Mouse (Mus musculus): Measurements from ENCODE around the gene Fam169b. TPM values are rescaled to one million over a fixed set of nuclear protein-coding genes. Genes with fewer than 3 reads are reported as not detected.
"Not testable (repeated sequence)": the region's sequence is repeated elsewhere in the genome, so short reads cannot be mapped to it uniquely, and the experiment has no call there.

Gene Fam169b
- polyA plus RNA-seq, 2 experiments, result 0.28 to 0.30 TPM

GRCm38 (mm10) chr7:68279481-68279880 lies 5.8 kb downstream of the Fam169b start:
- no peaks in the 10 kb centered on the region for H3K27me3 ChIP-seq (ENCODE audit: control insufficient read depth, insufficient read depth, low read length)
- no peaks in the 10 kb centered on the region for H3K36me3 ChIP-seq (replicated peaks; ENCODE audit: control insufficient read depth, insufficient read depth, low read depth)
- no peak overlapping the region for H3K4me2 ChIP-seq (ENCODE audit: low read depth)
- TF ChIP-seq CTCF (IDR thresholded peaks at IDR 0.05; ENCODE audit: low read depth) (no peak), EP300 (IDR thresholded peaks at IDR 0.05; ENCODE audit: low read depth) (no peak)
- H3K4me3 ChIP-seq (ENCODE audit: insufficient read depth in 1 of 2, low read depth in 2 of 2, low read length in 2 of 2), result no peak overlapping the region
- DNase-seq (ENCODE audit: low read depth in 3 of 3, low spot score in 3 of 3) (no peak), ATAC-seq (ENCODE audit: insufficient read depth) (no peak)
- H3K9ac ChIP-seq (replicated peaks), result no peak overlapping the region
- no peak overlapping the region for H3K27ac ChIP-seq
- no peaks in the 10 kb centered on the region for H3K9me3 ChIP-seq (ENCODE audit: control insufficient read depth, low read length)
- 66% methylated on average over 7 of the region's 7 CpGs for WGBS (ENCODE audit: insufficient replicate concordance)
- peaks cover 0 to 3% of the 10 kb centered on the region in 2 experiments; a peak in 1 of 4 replicates for H3K4me1 ChIP-seq (replicated peaks; ENCODE audit: control insufficient read depth in 2 of 2, insufficient read depth in 2 of 2, low read length in 1 of 2)

- DNase-seq (ENCODE audit: low read depth in 3 of 3, low spot score in 3 of 3), result no peak
- peaks cover 0 to 3% of the 10 kb centered on the region in 2 experiments; a peak in 2 of 4 replicates for H3K4me1 ChIP-seq (replicated peaks; ENCODE audit: control insufficient read depth in 2 of 2, insufficient read depth in 2 of 2, low read length in 1 of 2)
- no peak for ATAC-seq (ENCODE audit: insufficient read depth)
- TF ChIP-seq EP300 (IDR thresholded peaks at IDR 0.05; ENCODE audit: low read depth) (no peak), CTCF (IDR thresholded peaks at IDR 0.05; ENCODE audit: low read depth) (no peak)
- H3K4me3 ChIP-seq (ENCODE audit: insufficient read depth in 1 of 2, low read depth in 2 of 2, low read length in 2 of 2), result no peak overlapping the region
- no peak overlapping the region for H3K9ac ChIP-seq (replicated peaks)
- H3K27ac ChIP-seq, result no peak overlapping the region
- H3K4me2 ChIP-seq (ENCODE audit: low read depth), result no peak overlapping the region
- H3K9me3 ChIP-seq (ENCODE audit: control insufficient read depth, low read length), result no peaks in the 10 kb centered on the region
- 74% methylated on average over 19 of the region's 19 CpGs for WGBS (ENCODE audit: insufficient replicate concordance)
- H3K36me3 ChIP-seq (replicated peaks; ENCODE audit: control insufficient read depth, insufficient read depth, low read depth), result no peaks in the 10 kb centered on the region
- H3K27me3 ChIP-seq (ENCODE audit: control insufficient read depth, insufficient read depth, low read length), result no peaks in the 10 kb centered on the region
These were observed 6.8 kb downstream of the Fam169b start for GRCm38 (mm10) chr7:68280352-68280869.

- no peak for DNase-seq (ENCODE audit: low read depth in 3 of 3, low spot score in 3 of 3)
- no peak overlapping the region for H3K4me3 ChIP-seq (ENCODE audit: insufficient read depth in 1 of 2, low read depth in 2 of 2, low read length in 2 of 2)
- H3K4me1 ChIP-seq (replicated peaks; ENCODE audit: control insufficient read depth in 2 of 2, insufficient read depth in 2 of 2, low read length in 1 of 2), result peaks cover 0 to 9% of the 10 kb centered on the region in 2 experiments; a peak in 2 of 4 replicates
- H3K27ac ChIP-seq, result no peak overlapping the region
- no peak overlapping the region for H3K9ac ChIP-seq (replicated peaks)
- no peaks in the 10 kb centered on the region for H3K9me3 ChIP-seq (ENCODE audit: control insufficient read depth, low read length)
- TF ChIP-seq CTCF (IDR thresholded peaks at IDR 0.05; ENCODE audit: low read depth) (no peak), EP300 (IDR thresholded peaks at IDR 0.05; ENCODE audit: low read depth) (no peak)
- ATAC-seq (ENCODE audit: insufficient read depth), result no peak
- no peaks in the 10 kb centered on the region for H3K36me3 ChIP-seq (replicated peaks; ENCODE audit: control insufficient read depth, insufficient read depth, low read depth)
- WGBS (ENCODE audit: insufficient replicate concordance), result 56% methylated on average over 5 of the region's 5 CpGs
- no peak overlapping the region for H3K4me2 ChIP-seq (ENCODE audit: low read depth)
- H3K27me3 ChIP-seq (ENCODE audit: control insufficient read depth, insufficient read depth, low read length), result no peaks in the 10 kb centered on the region
These were observed 7.7 kb downstream of the Fam169b start for GRCm38 (mm10) chr7:68281341-68281740.

- no peak overlapping the region for H3K27ac ChIP-seq
- WGBS (ENCODE audit: insufficient replicate concordance), result 44% methylated on average over 22 of the region's 22 CpGs
- no peak for DNase-seq (ENCODE audit: low read depth in 3 of 3, low spot score in 3 of 3)
These were observed 8.9 kb downstream of the Fam169b start for GRCm38 (mm10) chr7:68282304-68283132.

DNA sequence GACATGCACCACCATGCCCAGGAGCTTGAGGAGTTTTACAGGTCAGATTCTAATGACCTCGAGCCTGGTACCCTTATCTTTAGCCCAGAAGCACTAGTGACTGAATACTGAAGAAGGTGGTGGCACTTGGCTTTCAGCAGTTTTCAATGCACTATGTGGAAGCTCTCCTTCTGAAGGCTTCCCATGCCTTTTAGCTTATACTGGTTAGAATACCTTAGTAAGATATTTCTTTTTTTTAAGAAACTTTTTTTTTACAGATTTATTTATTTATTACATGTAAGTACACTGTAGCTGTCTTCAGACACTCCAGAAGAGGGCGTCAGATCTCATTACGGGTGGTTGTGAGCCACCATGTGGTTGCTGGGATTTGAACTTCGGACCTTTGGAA lies 9.5 kb downstream of the Fam169b start:
- not testable (repeated sequence) for DNase-seq (ENCODE audit: low read depth in 3 of 3, low spot score in 3 of 3); H3K27me3 ChIP-seq (ENCODE audit: control insufficient read depth, insufficient read depth, low read length); H3K27ac ChIP-seq; ATAC-seq (ENCODE audit: insufficient read depth); H3K4me2 ChIP-seq (ENCODE audit: low read depth); H3K9me3 ChIP-seq (ENCODE audit: control insufficient read depth, low read length); H3K9ac ChIP-seq (replicated peaks); H3K36me3 ChIP-seq (replicated peaks; ENCODE audit: control insufficient read depth, insufficient read depth, low read depth); H3K4me3 ChIP-seq (ENCODE audit: insufficient read depth in 1 of 2, low read depth in 2 of 2, low read length in 2 of 2)
- 36% methylated on average over 4 of the region's 4 CpGs for WGBS (ENCODE audit: insufficient replicate concordance)
- H3K4me1 ChIP-seq (replicated peaks; ENCODE audit: control insufficient read depth in 2 of 2, insufficient read depth in 2 of 2, low read length in 1 of 2), result peaks cover 0 to 10% of the 10 kb centered on the region in 2 experiments; a peak in 2 of 4 replicates

More at GRCm38 (mm10) chr7:68282304-68283132, 8.9 kb downstream of the Fam169b start:
- ATAC-seq (ENCODE audit: insufficient read depth), result no peak
- H3K4me1 ChIP-seq (replicated peaks; ENCODE audit: control insufficient read depth in 2 of 2, insufficient read depth in 2 of 2, low read length in 1 of 2), result peaks cover 0 to 10% of the 10 kb centered on the region in 2 experiments; a peak in 2 of 4 replicates
- no peak overlapping the region for H3K4me2 ChIP-seq (ENCODE audit: low read depth)
- no peaks in the 10 kb centered on the region for H3K9me3 ChIP-seq (ENCODE audit: control insufficient read depth, low read length)
- no peak overlapping the region for H3K9ac ChIP-seq (replicated peaks)
- no peaks in the 10 kb centered on the region for H3K36me3 ChIP-seq (replicated peaks; ENCODE audit: control insufficient read depth, insufficient read depth, low read depth)
- no peak for TF ChIP-seq CTCF (IDR thresholded peaks at IDR 0.05; ENCODE audit: low read depth)
- H3K27me3 ChIP-seq (ENCODE audit: control insufficient read depth, insufficient read depth, low read length), result no peaks in the 10 kb centered on the region
- H3K4me3 ChIP-seq (ENCODE audit: insufficient read depth in 1 of 2, low read depth in 2 of 2, low read length in 2 of 2), result no peak overlapping the region
